Mouse (Mus musculus) left cerebral cortex, postnatal 10 days (tissue): ENCODE results near the gene Ptpre. TPM values are rescaled to one million over a fixed set of nuclear protein-coding genes. Genes with fewer than 3 reads are reported as not detected.
"Not testable (repeated sequence)": the region's sequence is repeated elsewhere in the genome, so short reads cannot be mapped to it uniquely, and the experiment has no call there.

Experiments
- DNase-seq, 2 experiments: peaks; one replicate each; pipeline ENCODE4 v3.0.0; 2021 to 2022; ENCODE audit warnings: low spot score in 2 of 2, mixed read lengths in 1 of 2; ENCODE audit errors: extremely low spot score in 1 of 2
- intact Hi-C: fragments of 180-260 bp; cut with DNase I; formaldehyde crosslinking; loops from one replicate; pipeline ENCODE4 v1.15.1; 2025
- total RNA-seq, 2 experiments: library from RNA; stranded (reverse); gene quantifications; 2 replicates each; pipeline ENCODE4 v1.2.3; 2021

Ptpre gene
- total RNA-seq, 2 experiments from 2014 or later = 32.5 to 32.8 TPM

- intact Hi-C loops, DNase-seq: not testable (repeated sequence)
Observed at GRCm38 (mm10) chr7:135699351-135699750, 162.1 kb downstream of the Ptpre start.

GRCm38 (mm10) chr7:135703600-135704148 lies 166.4 kb downstream of the Ptpre start:
- no peak for DNase-seq
- intact Hi-C loops = no loop called here

- no peak for DNase-seq
- intact Hi-C loops = no loop called here
Observed at GRCm38 (mm10) chr7:135704251-135704650, 167.0 kb downstream of the Ptpre start.

GRCm38 (mm10) chr7:135705083-135705482 lies 167.8 kb downstream of the Ptpre start:
- no peak for DNase-seq
- intact Hi-C loops = no loop called here

- intact Hi-C loops = no loop called here
- DNase-seq = no peak
Observed at GRCm38 (mm10) chr7:135705753-135706152, 168.5 kb downstream of the Ptpre start.

GRCm38 (mm10) chr7:135710702-135711101 lies 173.4 kb downstream of the Ptpre start:
- intact Hi-C loops = no loop called here
- no peak for DNase-seq

GRCm38 (mm10) chr7:135712534-135712933 lies 175.3 kb downstream of the Ptpre start:
- intact Hi-C loops = no loop called here
- no peak for DNase-seq

- DNase-seq = no peak
- intact Hi-C loops = no loop called here
Observed at GRCm38 (mm10) chr7:135713326-135713725, 176.0 kb downstream of the Ptpre start.

- intact Hi-C loops = no loop called here
- DNase-seq = no peak
Observed at GRCm38 (mm10) chr7:135715166-135715565, 177.9 kb downstream of the Ptpre start.

- DNase-seq = peak in 1 of 2 experiments; percentile 44
- intact Hi-C loops = no loop called here
Observed at GRCm38 (mm10) chr7:135715642-135716444, 178.6 kb downstream of the Ptpre start, which contains the start of gene Mki67. Mki67 (minus strand) TSS chr7:135716361.

GRCm38 (mm10) chr7:135716445-135716877 lies 179.2 kb downstream of the Ptpre start:
- DNase-seq = peak; percentile 82 to 94
- intact Hi-C loops = no loop called here

GRCm38 (mm10) chr7:135716968-135717557 lies 179.8 kb downstream of the Ptpre start:
- no peak for DNase-seq
- intact Hi-C loops = no loop called here

GRCm38 (mm10) chr7:135721436-135721992 lies 184.2 kb downstream of the Ptpre start:
- intact Hi-C loops = no loop called here
- DNase-seq = no peak

GRCm38 (mm10) chr7:135722011-135722838 lies 184.9 kb downstream of the Ptpre start:
- DNase-seq = no peak
- intact Hi-C loops = no loop called here

GRCm38 (mm10) chr7:135723672-135724341 lies 186.5 kb downstream of the Ptpre start:
- peak in 1 of 2 experiments; percentile 34 for DNase-seq
- intact Hi-C loops = no loop called here

- intact Hi-C loops = no loop called here
- no peak for DNase-seq
Observed at GRCm38 (mm10) chr7:135726707-135727106, 189.4 kb downstream of the Ptpre start.

- intact Hi-C loops = no loop called here
- no peak for DNase-seq
Observed at GRCm38 (mm10) chr7:135728038-135728437, 190.8 kb downstream of the Ptpre start.

- no peak for DNase-seq
- intact Hi-C loops = no loop called here
Observed at GRCm38 (mm10) chr7:135734379-135734778, 197.1 kb downstream of the Ptpre start.
